Mouse (Mus musculus) gastrocnemius, postnatal 14 days (tissue): Measurements from ENCODE around the gene Adamts2. TPM values are rescaled to one million over a fixed set of nuclear protein-coding genes. Genes with fewer than 3 reads are reported as not detected.
A peak's percentile ranks its signal among the peaks of the same experiment; 100 is the strongest.

Experiments used
- DNase-seq: peaks from one replicate; pipeline ENCODE4 v3.0.0; 2021; ENCODE audit warnings: mixed read lengths
- intact Hi-C: fragments of 180-260 bp; cut with DNase I; formaldehyde crosslinking; loops from one replicate; pipeline ENCODE4 v1.15.1; 2025; ENCODE audit warnings: low total_unique reads
- total RNA-seq, 2 experiments: library from RNA; stranded (reverse); gene quantifications; 2 replicates each; pipeline ENCODE4 v1.2.3; 2021

Gene Adamts2
- total RNA-seq, 2 experiments from 2014 or later = 19.0 to 26.6 TPM

DNA sequence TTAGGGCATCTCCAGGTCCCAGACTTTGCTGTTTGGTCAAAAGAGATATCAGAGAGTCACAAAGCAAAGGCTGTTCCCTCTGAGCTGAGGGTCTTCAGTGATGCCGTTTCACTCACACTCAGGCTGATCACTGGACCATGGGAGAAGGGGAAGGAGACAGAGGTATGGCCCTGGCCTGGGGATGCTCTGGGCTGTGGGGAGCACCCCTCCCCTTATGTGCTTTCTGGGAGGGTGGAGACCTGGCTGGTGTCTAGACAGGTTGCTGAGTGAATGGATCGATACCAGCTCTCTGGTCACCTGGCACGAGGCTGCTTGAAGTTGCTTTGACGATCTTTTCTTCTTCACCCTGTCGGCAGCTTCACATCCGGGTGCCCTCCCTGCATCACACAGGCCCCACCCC is 113.2 kb downstream of the Adamts2 start:
- no peak for DNase-seq
- intact Hi-C loops = no loop called here

DNA sequence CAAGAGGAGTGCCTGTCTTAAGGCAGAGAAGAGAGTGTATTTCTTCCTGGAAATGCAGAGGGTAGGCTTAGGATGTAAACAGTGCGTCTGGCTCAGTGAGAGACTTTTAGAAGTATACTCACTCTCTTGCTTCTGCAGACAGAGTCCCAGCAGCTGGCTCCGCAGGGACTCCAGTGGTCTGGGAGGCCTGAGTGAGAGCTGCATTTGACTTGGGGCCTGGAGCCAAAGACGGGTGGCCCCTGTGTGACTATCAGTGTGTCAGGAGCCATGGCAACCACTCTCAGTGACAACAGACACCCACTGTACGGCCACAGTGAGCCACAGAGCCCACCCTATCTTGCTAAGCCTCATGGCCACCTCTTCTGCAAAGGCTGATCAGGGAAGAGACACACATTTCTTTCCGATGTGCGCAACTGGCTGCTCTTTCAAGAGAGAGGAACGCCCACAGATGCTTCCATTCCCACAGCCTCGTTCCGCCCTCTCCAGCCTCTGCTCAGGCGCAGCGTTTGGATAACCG is 115.6 kb downstream of the Adamts2 start:
- DNase-seq = peak; percentile 17
- intact Hi-C loops = no loop called here

DNA sequence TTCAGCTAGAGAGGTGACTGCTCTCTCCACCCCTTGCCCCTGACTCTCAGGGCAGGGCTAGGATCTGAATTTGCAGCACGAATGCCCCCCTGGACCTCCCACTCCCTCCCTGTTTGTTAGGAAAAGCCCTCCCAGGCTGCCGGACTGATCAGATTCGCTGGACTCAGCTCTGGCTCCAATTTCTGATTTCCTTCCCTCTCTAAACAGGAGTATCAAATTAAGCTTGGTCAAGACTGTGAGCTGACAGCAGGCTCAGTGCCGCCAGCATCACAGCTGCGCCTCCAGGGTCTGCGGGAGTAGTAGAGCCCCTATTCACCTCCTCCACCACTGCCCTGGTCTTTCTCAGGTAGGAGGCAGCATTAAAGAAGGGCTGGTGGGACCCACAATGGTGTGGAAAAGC is 117.0 kb downstream of the Adamts2 start:
- peak; percentile 29 for DNase-seq
- intact Hi-C loops = no loop called here

DNA sequence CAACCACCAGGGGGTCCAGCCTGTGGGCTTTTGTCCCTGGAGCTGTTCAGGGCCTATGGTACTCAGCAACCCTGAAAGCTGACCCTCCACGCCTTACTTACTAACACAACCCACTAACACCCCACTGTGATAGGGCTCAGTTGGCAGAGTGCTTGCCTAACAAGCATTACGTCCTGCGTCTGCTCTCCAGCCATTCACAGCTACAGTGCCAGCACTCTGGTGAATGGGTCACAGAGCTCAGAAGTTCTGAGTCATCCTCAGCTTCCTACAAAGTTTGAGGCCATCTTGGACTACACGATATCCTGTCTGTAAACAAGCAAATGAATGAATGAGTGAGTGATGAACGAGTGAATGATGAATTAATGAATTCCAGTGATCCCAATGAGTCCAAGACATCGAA is 118.5 kb downstream of the Adamts2 start:
- intact Hi-C loops = no loop called here
- DNase-seq = peak; percentile 27

DNA sequence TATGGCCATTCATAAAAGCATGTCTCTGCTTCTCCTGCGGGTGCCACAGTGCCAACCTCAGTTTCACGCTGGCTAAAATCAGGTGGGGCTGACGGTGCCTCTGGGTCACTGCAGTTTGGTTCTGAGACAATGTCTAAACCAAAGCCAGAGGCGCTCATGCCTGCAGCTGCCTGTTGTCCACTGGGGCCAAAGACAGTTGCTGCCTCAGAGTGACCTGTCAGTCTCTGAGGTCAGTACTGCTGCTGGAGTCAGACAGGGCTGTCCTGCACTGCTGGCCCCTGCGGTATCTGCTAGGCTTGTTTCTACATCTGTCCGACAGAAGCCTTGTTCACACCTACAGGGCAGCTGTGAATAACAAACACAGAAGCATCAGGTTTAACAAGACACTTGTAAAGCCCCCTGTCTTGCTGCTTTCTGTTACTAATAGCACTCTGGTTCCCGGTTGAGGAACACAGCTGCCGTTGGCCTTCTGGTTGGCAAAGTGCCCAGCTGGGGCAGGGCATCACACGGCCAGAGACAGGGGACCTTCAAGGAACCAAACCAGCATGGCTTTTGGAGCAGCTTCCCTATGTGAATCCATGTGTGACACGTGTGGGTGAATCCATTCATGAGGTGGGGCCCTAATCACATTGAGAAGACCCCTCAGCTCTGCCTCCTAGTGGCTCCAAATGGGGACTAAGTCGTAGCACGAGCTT is 119.1 kb downstream of the Adamts2 start:
- peak; percentile 48 for DNase-seq
- intact Hi-C loops = no loop called here

DNA sequence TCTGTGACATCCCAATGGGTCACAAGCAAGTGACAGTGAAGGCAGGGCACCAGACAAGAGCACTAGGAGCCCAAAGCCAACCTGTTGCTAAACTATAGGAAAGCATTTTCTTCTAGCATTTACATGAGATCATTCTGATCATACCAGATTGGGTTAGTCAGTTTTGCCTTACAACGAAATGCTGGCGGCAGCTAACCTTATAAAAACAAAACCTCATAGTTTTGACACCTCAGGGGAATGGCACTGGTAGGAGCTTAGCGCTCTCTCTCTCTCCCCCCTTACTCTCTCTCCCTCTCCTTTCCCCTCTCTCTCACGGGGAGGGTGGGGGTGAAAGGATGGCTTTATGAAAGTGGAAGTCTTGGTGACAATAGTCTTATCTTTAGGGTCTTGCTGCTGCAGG is 123.7 kb downstream of the Adamts2 start:
- intact Hi-C loops = no loop called here
- DNase-seq = no peak

DNA sequence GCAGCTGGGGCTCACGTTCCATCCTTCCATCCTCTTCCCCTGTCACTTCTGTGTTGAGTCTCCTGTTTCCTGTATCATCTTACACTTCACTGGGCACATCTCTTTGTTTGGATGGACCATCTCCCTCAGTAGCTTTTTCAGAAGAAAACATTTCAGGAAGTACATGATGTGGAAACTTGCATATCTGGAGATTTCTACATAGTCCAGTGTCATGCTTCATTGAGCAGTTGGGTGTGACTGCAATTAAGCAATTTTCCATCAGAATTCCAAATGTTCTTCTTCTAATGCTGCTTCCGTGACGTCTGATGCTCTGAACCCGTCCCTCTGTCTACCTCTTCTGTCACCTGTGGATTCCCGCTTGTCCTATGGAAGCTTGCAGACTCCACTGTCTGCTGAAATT is 124.2 kb downstream of the Adamts2 start:
- intact Hi-C loops = no loop called here
- no peak for DNase-seq

DNA sequence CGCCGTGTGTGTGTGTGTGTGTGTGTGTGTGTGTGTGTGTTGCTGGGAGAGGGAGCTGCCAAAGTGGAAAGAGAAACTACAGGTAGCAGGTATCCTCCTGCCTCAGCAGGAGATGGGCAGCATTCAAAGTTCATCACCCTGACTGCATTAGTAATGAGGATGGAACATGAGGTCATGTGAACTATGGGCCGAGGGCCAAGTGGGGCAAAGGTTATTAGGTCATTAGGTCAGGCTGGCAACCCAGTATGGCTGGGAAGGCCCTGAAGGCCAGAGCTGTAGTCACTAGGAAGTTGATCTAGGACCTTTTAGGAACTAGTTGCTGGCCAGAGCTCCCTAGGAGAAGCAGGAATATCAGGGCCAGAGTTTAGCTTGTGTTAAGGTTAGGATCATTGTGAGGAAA is 131.3 kb downstream of the Adamts2 start:
- intact Hi-C loops = no loop called here
- DNase-seq = no peak

DNA sequence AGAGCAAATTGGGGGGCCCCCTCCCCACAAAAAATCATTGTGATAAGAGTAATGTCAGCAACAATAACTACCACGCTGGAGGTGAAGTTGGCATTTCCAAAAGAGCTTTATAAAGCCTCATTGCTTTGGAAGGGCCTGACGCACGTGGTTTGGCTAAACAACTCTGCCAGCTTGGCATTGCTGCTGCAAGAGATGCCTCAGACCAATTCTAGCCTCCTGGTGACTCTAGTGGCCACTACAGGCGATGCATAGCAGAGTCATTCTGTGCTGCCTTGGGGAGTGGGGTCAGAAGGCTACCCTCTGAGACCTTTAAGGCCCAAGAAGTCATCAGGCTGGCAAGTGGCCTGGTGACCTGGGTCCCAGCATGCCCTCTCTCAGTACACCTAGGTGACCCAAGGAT is 132.2 kb downstream of the Adamts2 start:
- intact Hi-C loops = no loop called here
- peak; percentile 47 for DNase-seq

DNA sequence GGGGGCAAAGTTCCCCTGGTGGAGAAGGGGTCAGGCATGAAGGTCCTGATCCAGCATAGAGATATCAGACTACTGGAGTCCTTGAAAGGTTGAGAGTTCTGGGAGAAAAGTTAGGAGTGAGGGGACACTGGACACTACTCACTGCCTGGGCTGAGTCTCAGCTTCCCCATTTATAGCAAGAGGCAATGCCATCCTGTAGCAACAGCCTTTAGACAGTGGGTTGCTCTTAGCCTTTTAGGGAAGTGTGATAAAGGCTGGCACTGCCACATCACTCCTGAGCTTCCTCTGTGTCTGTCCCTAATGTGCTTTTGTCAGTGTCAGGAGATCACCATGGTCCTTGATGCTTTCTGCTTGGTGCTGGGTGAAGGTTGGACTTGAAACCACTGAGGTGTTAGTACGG is 134.7 kb downstream of the Adamts2 start:
- intact Hi-C loops = no loop called here
- DNase-seq = no peak

DNA sequence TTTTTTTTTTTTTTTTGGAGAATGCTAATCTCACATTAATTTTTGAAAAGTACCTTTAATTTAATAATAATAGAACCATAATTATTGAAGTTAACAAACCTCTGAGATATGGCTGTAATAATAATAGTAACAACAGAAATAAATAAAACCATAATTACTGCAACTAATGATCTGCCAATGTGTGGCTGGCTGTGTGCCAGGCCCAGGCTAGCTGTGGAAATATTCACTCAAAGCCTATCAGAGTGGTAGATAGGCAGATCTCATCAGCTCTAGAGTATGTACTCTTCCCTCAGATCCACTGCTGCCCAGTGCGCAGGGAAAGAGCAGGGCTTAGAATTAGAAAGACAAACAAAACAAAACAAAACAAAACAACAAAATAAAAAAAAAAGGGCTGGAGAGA is 136.6 kb downstream of the Adamts2 start:
- no peak for DNase-seq
- intact Hi-C loops = no loop called here

DNA sequence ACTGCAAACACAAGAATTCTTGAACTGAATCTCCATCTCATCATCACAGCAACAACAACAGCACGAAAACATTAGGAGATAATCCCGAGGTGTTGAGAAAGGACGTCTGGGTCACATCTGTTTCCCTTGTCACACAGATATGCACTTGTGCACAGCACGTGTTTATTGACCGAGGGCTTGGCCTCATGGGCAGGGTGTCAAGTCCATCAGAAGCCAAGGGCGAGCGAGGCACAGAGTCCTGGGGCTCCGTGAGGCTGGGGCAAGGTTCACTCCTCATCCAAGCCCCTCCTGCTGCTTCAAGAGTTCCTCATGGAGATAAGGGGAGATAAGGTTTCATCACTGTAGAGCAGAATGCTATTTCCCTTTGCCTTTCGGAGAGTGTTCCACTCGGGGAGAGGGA is 137.6 kb downstream of the Adamts2 start:
- intact Hi-C loops = no loop called here
- DNase-seq = peak; percentile 23

DNA sequence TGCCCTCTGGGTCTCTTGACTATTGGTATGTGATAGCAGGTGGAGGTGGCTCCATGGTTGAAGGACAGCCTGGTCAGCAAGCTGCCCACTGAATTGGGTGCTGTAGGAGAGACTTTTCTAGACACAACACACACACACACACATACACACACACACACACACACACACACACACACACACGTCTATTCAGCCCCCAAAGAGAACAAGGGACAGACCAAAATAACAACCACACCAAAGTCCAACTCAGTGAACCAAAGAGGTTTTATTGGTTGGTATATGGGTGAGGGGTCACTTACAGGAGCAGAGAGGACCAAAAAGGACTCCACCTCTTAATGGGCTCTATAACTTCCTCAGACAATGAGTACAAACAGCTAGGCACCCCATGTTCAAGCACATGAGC is 140.3 kb downstream of the Adamts2 start:
- intact Hi-C loops = no loop called here
- no peak for DNase-seq

DNA sequence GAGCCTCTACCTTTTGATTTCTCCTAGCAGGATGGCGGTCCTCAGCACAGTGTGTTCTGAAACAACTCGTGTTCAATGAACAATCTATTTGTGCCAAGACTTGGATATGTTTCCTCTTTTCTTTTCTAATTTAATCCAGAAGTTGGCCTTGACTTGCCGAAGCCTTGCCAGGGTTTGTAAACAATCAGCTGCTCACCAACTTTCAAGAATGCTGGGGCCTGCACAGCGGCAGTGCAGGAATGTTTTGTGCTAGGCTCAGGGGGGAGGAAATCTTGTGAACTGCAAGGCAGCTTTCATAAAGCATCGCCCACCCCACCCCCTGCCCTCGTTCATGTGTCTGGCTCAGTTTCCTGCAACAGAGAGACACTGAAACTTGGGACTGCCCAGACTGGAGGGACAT is 143.1 kb downstream of the Adamts2 start:
- DNase-seq = peak; percentile 49
- intact Hi-C loops = no loop called here

DNA sequence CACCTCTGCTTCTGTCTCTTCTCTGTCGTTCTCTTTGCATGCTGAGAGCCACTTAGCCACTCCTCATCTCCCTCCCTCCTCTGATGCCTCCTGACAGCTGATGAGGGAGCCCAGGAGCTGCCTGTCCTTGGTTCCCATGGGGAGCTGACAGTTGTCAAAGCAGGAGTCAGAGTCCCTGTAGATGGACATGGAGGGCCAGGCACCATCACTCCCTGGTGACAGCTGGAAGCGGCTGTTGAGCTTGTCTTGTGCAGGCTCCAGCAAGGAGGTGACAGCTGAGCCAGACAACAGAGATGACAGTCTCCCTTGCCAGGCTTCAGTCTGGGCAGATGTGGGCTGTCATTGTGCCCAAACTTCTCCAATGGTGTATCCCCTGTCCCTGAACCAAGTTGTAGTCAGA is 144.6 kb downstream of the Adamts2 start:
- DNase-seq = peak; percentile 42
- intact Hi-C loops = no loop called here

DNA sequence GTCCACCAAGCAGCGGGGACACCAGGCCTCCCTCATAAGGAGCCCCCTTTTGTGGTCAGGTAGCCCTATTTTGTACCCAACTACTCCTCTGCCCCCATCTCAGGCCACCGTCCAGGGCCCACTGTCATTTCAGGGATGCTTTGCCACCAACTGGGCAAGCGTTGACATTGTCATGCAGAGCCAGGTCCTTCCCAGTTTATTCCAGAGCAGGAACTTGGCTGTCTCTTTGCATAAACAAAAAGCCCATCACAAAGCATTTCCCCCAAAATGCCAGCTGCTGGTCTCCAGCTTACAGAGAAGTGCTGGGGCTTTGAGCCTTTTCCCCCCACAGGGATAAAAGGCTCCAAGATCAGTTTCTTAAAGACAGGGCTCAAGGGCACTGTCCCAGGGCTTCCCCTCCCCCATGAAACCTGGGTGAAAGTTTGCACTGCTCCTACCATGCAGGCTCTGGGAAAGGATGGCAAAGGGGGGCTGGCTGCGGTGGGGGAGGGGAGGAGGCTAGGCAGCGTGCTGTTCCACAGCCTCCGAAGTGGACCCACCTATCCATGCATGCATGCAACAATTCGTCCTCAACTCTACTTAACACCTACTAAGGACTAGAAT is 149.2 kb downstream of the Adamts2 start:
- intact Hi-C loops = no loop called here
- DNase-seq = no peak

DNA sequence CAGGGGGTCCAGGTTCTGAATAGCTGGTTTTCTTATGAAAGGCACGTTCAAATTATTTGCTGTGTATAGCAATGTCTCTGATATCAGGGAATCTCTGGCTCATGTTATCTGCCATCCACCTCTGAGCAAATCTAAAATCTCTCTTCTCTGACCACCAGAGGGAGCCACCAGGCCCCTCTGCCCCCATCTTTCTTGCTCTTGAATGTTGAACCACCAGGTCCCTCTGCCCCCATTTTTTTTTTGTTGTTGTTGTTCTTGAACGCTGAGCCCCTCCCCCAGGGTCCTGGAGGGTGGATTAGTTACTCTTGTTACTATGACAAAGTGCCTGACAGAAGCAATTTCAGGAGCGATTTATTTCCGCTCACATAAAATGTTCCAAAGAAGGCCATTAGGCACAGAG is 155.9 kb downstream of the Adamts2 start:
- DNase-seq = no peak
- intact Hi-C loops = no loop called here

DNA sequence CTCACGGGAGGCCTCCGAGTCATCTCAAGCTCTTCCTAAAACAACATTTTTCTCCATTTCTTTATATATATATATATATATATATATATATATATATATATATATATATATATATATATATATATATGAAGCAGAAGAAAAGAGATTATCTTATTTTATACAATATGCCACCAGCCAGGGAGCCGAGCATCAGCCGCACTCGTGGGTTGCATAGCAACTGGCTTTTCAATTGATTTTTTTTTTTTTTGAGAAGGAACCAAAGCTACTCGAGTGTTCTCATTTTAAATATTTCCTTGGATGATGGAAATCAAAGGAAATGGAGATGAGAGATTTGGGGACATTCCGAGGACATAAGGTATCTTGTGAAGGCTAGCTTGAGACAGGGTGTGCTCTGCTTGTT is 164.6 kb downstream of the Adamts2 start:
- no peak for DNase-seq
- intact Hi-C loops = loop anchor here (5.0 to 10.0 kb wide), 2 partner anchors 172 to 324 kb away; no protein-coding TSS in a partner anchor

DNA sequence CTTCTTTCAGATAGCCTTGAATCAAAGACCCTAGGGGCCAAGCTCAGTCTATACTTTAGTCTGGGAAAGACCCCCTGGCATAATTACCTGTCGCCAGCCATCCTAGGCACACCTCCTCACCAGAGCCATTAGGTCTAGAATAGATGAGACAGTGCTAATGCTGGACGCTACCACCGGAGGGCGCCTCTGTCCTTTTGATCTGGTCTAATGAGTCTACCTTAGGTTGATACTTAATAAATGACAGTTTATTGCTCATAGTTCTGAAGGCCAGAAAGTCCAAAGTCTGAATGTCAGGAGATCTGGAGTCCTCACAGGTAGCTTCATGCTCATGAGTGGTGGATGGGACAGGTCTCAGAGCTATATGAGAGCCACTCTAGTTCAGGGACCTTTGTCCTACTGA is 165.2 kb downstream of the Adamts2 start:
- intact Hi-C loops = loop anchor here (5.0 to 10.0 kb wide), 2 partner anchors 172 to 325 kb away; no protein-coding TSS in a partner anchor
- DNase-seq = peak; percentile 49

DNA sequence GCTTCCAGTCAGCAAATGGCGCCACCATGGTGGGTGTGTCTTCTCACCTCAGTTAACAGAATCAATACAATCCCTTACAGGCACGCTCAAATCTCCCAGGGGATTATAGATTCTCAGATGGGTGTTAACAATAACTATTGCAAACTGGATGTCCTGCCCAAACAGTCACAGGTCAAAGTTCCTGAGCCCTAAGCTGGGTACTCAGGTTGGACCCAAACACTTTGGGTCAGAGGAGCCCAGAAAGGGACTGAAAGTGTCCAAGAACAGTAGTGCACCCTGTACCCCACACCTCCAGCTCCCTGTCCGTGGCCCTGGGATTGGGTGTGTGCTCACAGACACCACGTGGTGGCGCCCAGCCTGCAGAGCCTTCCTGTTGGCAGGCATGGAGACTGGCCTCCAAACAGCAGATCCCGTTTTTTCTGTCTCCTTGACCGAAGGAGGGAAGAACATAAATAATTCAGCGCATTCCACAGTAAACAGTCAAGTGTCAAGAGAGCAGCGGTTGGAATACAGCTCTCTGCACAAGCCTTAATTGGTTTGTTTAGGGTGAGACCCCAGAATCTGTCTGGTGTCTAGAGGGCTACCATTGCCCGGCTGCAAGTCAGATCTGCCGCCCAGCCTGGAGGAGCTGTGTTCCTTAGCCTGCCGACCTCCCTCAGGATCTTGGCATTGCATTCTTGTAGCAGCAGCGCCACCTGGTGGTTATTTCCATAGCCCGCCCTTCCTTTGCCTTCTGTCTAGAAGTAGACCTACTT is 167.3 kb downstream of the Adamts2 start:
- intact Hi-C loops = loop anchor here (5.0 to 10.0 kb wide), 2 partner anchors 174 to 327 kb away; no protein-coding TSS in a partner anchor
- peak; percentile 86 for DNase-seq
